Mouse (Mus musculus) granulocyte monocyte progenitor cell, adult 5-6 weeks (primary cell): ENCODE data around the gene Speer4f1. TPM values are rescaled to one million over a fixed set of nuclear protein-coding genes. Genes with fewer than 3 reads are reported as not detected.
"Not testable (repeated sequence)": the region's sequence is repeated elsewhere in the genome, so short reads cannot be mapped to it uniquely, and the experiment has no call there.

Experiments
- ATAC-seq: replicated peaks from 2 replicates; pipeline ENCODE4 v1.8.0; 2016; ENCODE audit warnings: mild to moderate bottlenecking, moderate TSS enrichment, inconsistent platforms; ENCODE audit not compliant: poor library complexity, severe bottlenecking
- total RNA-seq, 2 experiments: library from RNA; stranded (forward) in 1 of 2; stranded (reverse) in 1 of 2; fragments of 200-712, 200-1000 nt in 1 of 2; fragments of >200 nt in 1 of 2; fragmentation: Nextera tagmentation in 1 of 2; gene quantifications; 2 replicates each; pipeline ENCODE4 v1.2.3; 2014 to 2017

Gene Speer4f1
- total RNA-seq (2014; fragmentation: Nextera tagmentation) (not detected in 2 replicates), total RNA-seq (2017) (not detected in 2 replicates)

DNA sequence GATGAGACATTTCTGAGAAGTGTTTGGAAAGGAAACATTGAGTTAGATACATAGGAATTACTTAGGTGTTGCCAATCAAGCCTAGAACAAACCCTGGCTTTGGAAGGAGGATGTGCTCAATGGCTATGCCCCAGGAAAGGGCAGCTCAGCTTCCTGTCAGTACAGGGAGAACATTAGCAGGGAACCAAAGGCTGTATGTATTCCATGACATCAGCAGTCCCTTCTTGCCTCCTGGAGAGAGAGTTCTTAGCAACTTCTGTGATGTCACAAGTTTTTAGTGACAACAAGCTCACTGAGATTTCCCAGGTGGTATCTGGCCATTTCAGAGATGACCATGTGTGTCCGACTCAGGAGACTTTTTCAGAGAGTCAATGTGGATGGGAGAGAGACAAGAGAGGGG, at the start of gene Speer4f1:
TSS of gene Speer4f1 (plus strand) at position 301 of the 400 bp plus-strand sequence.
- ATAC-seq, result not testable (repeated sequence)

GRCm38 (mm10) chr5:17426930-17427329, 49.0 kb upstream of the Speer4f1 start:
- no peak for ATAC-seq

- no peak for ATAC-seq
Measured at GRCm38 (mm10) chr5:17434721-17435120, 41.2 kb upstream of the Speer4f1 start.

GRCm38 (mm10) chr5:17436209-17436608, 39.7 kb upstream of the Speer4f1 start:
- no peak for ATAC-seq

DNA sequence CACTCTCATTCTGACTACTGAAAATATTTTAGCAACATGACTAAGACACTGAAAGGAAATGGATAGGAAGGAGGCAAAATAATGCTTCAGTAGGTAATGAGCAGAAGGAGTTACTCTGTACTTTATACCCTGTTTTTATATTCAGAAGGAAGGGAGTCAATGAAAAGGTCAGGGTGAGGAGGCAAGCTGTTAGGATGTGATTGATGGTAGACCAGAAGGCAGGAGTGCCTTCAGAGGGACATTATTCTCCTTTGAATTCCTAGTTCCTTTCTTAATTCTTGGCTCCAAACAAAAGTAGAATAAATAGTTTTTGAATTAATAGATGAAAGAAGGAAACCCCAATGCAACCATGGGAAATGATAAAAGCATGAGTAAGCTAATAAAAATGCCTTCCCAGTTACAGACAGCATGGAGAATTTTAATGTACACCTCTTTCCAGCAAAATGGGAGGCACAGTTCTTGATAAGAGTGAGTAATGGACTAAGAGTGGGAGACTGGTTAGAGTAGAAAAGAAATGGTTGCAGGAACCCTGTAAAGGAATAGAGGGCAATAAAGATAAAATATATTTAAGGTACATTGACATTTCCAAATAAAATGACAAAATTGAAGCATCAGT, 36.3 kb upstream of the Speer4f1 start:
- ATAC-seq, result no peak

DNA sequence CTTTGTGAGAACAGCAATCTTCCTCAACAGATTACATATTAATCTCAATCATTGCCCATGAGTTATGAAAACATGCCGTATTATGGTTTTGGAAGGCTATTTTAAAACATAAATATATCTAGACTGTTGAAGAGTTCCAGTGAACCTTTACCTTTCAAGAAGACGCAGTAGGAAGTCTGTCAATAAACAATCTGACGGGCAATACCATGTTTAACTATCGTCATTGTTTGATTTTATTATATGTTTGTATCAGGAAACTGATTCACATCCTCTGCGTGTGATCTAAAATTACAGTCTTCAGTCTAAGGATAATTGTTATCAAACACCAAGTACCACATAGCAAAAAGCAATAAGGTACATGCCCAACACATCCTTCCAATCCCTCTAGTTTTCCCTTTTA, 21.8 kb upstream of the Speer4f1 start:
- no peak for ATAC-seq

DNA sequence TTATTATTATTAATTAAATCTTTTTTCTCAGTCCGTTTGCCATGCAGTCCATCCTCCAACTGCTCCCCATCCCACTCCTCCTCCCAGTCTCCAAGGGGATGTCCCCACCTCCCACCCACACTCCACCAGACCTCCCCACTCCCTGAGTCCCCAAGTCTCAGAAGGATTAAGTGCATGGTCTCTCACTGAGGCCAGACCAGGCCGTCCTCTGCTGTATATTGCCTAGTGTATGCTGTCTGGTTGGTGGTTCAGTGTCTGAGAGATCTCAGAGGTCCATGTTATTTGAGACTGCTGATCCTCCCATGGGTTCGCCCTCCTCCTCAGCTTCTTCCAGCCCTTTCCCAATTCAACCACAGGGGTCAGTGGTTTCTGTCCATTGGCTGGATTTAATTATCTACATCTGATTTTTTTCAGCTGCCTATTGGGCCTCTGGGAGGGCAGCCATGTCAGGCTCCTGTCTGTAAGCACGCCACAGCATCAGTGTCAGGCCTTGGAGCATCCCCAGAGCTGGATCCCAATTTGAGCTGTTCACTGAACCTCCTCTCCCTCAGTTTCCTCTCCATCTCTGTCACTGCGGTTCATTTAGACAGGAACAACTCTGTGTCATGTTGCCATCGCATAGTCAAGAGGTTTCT, 20.8 kb upstream of the Speer4f1 start:
- ATAC-seq, result no peak

- no peak for ATAC-seq
Measured at GRCm38 (mm10) chr5:17456671-17457070, 19.2 kb upstream of the Speer4f1 start.

DNA sequence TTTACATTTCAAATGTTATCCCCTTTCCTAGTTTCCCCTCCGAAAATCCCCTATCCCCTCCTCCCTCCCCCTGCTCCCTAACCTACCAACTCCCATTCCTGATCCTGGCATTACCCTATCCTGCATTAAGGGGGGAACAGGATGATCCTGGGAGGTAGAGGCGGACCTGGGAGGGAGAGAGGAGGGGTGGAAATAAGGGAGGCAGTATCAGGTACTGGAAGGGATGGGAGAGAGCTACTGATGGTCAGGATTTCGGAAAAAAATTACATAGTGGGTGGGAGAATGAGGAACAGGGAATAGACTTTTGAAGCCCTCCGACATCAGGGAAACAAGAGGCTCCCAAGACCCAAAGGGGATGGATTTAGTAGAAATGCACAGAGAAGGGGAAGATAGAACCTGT, 7.8 kb upstream of the Speer4f1 start:
- ATAC-seq, result not testable (repeated sequence)

GRCm38 (mm10) chr5:17476476-17476875, 578 bp downstream of the Speer4f1 start:
- no peak for ATAC-seq

- ATAC-seq, result no peak
Measured at GRCm38 (mm10) chr5:17489894-17490293, 14.0 kb downstream of the Speer4f1 start.

GRCm38 (mm10) chr5:17495616-17496015, 19.7 kb downstream of the Speer4f1 start:
- no peak for ATAC-seq

- no peak for ATAC-seq
Measured at GRCm38 (mm10) chr5:17496650-17497049, 20.8 kb downstream of the Speer4f1 start.

DNA sequence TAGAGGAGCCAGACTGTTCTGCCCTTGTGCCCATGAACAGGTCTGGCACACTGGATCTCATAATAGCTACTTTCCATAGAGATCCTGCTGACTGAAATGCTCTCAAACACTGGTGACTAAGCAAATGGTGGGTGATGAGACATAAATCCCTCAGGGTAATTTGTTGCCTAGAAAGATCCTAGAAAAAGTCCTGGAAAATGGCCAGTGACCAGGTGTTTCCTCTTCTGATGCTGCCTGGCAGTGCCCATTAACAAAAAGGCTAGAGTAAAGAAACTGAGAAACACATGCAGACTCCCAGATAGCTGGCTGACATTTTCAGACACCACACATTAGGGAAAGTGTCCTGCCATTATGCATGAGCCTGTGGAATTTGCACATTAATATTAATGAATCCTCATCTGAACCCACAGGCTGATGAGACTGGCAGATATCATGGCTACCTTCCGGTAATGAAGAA, 24.0 kb downstream of the Speer4f1 start:
- no peak for ATAC-seq

GRCm38 (mm10) chr5:17500866-17501265, 25.0 kb downstream of the Speer4f1 start:
- ATAC-seq, result no peak

DNA sequence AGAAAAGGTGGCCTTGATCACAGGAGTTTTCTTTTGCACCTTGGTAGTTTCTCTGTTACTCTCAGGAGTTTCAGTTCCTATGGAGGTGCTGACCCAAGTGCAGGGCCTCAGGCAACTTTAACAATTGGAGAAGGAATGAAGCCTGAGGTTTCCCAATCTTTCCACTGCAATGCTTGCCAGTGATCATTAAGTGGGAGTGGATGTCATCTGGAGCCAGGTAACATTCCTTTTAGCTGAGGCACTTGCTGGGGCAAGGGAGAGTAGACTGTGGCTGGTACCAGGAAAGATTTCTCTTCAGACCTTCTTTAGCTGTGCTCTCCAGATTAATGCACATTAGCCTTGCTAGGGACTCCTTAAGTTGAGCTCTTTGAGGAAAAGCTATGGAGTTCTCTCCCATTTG, 29.6 kb downstream of the Speer4f1 start:
- no peak for ATAC-seq

- no peak for ATAC-seq
Measured at GRCm38 (mm10) chr5:17508038-17508437, 32.1 kb downstream of the Speer4f1 start.

Other genes starting within 250 kb of the Speer4f1 start
- not detected in 2 replicates for gene Speer4f2, start 102.9 kb upstream of the Speer4f1 start, total RNA-seq (2014; fragmentation: Nextera tagmentation)
- not detected in 2 replicates for gene Speer4f2, start 102.9 kb upstream of the Speer4f1 start, total RNA-seq (2017)
- gene Sema3c, start 98.2 kb downstream of the Speer4f1 start, total RNA-seq (2014; fragmentation: Nextera tagmentation), result not detected in 2 replicates
- not detected in 2 replicates for gene Sema3c, start 98.2 kb downstream of the Speer4f1 start, total RNA-seq (2017)